Mouse (Mus musculus): ENCODE data around the gene Tbc1d14.

Tbc1d14 gene

GRCm38 (mm10) chr5:36593176-36593575 lies at the start of gene Tbc1d14:
Tbc1d14 (minus strand) TSS chr5:36593276.
- no peak for DNase-seq (ENCODE audit: low spot score in 2 of 2)

GRCm38 (mm10) chr5:36625612-36626011 lies 32.5 kb upstream of the Tbc1d14 start:
- DNase-seq (ENCODE audit: low spot score in 2 of 2) = no peak

GRCm38 (mm10) chr5:36623670-36624069 lies 30.6 kb upstream of the Tbc1d14 start:
- DNase-seq (ENCODE audit: low spot score in 2 of 2) = no peak

- DNase-seq (ENCODE audit: low spot score in 2 of 2) = no peak
These were observed 28.0 kb upstream of the Tbc1d14 start for GRCm38 (mm10) chr5:36621058-36621449.

DNA sequence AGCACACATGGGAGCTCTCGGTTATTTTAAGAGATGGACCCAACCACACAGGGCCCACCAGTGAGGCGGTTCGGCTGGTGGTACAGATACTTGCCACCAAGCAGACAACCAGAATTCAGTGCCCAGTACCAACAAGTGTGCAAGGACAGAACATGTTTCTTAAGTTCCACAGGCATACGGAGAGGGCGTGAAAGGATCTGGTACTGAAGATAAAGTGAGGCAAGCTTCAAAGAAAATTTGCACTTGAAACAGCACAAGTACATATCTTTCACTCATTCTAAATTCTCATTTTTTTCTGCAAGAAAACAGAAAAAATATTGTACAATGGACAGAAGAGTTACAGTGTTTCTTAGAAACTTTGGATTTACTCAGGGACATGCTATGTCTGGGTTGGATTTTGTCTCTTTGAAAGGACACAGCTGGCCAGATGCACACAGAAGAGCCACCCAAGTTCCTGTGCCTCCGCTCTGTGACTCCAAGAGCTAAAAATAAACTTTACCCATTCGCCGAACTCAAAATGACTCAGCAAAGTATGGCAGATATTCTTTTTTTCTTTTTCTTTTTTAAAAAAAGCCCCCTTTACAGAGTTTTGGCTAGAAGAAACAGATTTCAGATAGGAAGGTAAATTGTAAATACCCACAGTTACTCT lies 27.5 kb upstream of the Tbc1d14 start:
- no peak for DNase-seq (ENCODE audit: low spot score in 2 of 2)

DNA sequence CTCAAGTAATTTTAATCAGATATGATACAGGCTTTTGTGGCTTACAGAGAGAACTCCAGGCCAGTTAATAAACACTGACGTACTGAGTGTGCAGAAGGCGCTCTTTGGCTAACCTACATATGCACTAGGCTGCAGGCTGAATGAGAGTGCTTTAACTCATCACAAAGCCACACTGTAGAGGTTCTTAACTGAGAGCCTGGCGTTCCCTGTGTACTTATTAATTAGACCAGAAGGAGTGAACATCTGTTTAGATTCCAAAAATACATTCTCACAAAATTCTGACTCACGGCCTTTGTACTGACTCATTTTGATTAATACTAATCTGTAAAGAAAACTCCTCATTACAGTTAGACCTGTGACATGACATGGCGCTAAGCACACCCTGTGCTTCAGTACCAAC lies 25.8 kb upstream of the Tbc1d14 start:
- no peak for DNase-seq (ENCODE audit: low spot score in 2 of 2)

- DNase-seq (ENCODE audit: low spot score in 2 of 2) = no peak
These were observed 25.3 kb upstream of the Tbc1d14 start for GRCm38 (mm10) chr5:36618356-36618755.

- no peak for DNase-seq (ENCODE audit: low spot score in 2 of 2)
These were observed 21.0 kb upstream of the Tbc1d14 start for GRCm38 (mm10) chr5:36614124-36614523.

DNA sequence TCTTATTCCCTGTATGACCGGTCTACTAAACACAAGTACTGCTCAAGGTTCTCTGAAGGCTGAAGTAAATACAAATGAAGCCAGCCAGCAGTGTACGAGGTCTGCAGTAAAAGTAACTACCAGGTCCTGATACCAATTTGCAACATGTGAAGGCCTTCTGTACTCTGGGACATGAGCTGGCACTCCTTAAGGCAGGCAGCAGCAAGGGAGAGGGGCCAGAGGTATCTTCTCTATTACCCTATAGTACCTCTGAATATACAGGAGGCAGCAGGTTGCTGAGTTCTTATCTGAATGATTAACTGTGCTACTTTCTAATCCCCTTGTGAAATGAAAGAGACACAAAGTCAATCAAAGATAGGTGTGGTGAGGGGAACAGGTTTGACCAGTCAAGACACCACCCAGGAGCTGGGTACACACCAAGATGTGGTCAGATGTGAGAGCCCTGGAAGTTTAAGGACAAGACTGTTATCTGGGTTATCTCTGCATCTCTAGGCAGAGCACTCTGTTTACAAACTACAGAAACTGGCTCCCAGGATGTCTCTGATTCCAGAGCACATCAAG lies 15.9 kb upstream of the Tbc1d14 start:
- peak in 1 of 2 experiments; percentile 10 for DNase-seq (ENCODE audit: low spot score in 2 of 2)

DNA sequence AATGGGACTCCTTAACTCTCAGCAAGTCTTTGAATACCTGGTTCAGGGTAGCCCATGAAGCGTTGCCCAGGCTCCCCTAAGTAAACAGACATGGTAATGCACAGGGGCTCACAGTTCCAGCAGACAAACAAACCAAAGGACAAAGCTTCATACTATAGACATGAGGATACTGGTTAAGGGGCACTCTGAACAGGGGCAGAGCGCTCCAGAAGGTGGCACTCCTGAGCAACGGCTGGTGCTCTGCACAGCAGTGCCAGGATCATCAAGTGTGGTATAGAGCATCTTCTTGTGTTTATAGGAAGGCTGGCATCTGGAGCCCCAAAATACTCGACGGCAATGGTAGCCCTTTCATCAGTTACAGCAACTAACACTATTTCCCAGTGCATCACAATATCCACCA lies 10.0 kb upstream of the Tbc1d14 start:
- DNase-seq (ENCODE audit: low spot score in 2 of 2) = peak in 1 of 2 experiments; percentile 38

DNA sequence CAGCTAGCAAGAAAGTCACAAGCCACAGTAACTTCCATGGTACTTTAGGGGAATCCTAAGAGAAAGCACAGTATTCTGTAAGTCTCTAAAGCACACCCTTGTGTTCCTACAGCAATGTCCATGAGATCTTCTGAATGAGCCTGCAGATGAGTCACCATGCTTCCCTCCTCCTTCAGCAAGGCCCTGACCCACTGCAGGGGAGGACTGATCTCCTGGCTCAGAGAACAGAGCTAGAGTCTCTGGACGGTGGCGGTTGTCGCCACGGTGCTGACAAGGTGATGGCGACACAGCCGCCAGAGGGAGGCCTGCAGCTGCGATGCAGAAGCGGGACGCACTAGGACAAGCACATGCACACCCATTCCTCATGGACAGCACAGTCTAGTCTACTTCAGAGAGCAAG lies 9.0 kb upstream of the Tbc1d14 start:
- no peak for DNase-seq (ENCODE audit: low spot score in 2 of 2)

DNA sequence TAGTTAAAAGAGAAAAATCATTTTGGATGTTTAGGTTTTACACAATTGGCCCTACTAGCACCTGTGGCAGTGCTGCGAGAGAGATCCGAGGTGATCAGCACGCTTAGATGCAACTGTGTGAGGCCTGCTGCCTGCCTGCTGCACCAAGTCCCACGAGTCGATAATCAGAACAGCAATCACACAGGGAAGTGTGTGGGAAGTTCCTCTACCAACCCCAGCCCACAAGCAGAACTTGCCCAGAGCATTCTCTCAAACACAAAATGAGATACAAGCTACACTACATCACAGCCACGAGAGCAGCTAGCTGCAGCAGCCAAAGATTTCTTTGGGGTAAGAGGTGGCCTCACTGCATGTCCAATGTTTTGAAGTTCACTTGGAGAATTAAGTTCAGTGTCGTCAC lies 8.4 kb upstream of the Tbc1d14 start:
- no peak for DNase-seq (ENCODE audit: low spot score in 2 of 2)

- DNase-seq (ENCODE audit: low spot score in 2 of 2) = no peak
These were observed 5.8 kb upstream of the Tbc1d14 start for GRCm38 (mm10) chr5:36598883-36599282.

GRCm38 (mm10) chr5:36597653-36598052 lies 4.6 kb upstream of the Tbc1d14 start:
- DNase-seq (ENCODE audit: low spot score in 2 of 2) = no peak

DNA sequence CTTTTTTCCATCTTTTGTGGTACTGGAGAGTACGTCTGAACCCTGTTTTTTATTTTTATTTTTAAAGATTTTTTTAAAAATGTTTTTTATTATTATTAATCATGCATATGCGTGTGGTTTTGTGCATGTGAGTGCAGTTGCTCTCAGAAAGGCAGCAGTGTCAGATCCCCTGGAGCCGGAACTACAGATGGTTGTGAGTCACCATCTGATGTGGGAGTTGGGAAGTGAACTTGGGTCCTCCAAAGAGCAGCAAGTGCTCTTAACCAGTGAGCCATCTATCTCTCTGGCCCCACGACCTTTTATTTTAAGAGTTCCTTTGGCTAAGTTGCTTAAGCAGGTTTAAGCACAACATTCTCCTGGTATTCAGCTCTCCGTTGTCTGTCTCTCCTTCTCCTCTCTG lies 3.1 kb upstream of the Tbc1d14 start:
- DNase-seq (ENCODE audit: low spot score in 2 of 2) = no peak

DNA sequence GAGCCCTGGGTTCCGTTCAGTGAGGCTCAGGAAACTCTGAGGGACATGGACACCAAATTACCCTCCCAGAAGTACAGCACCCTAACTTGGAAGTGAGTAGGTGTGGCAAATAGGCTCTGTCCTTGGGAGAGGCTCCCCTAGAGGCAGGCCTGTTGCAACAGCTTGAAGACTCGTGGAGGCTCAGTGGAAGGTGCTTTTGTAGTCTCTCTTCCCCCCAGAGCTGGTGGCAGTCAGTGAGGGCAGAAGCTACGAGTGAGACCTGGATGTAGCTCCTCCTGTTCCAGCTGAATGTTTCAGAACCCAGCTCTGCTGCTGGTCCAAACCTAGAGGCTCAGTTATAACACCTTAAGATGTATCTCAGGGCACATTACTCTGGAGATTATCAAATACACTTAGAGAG lies 2.0 kb upstream of the Tbc1d14 start:
- DNase-seq (ENCODE audit: low spot score in 2 of 2) = no peak

DNA sequence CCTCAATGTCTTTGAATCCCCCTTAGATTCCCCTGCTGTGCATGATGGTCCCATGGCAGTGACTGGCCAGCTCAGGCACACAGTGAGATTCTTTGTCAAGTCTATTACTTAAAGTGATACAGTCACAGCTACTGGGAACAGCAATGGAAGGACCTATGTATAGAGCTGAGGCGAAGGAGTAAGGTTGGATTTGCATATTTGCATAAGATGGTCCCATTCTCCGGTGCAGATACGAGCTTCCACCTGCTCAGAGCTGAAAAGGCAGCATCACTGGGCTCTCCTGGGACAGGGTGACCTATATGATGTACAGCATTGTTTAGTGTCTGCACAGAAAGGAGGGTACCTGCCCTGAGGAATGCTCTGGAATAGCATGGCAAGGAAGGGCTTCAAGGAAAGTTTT lies 1.3 kb upstream of the Tbc1d14 start:
- DNase-seq (ENCODE audit: low spot score in 2 of 2) = no peak

DNA sequence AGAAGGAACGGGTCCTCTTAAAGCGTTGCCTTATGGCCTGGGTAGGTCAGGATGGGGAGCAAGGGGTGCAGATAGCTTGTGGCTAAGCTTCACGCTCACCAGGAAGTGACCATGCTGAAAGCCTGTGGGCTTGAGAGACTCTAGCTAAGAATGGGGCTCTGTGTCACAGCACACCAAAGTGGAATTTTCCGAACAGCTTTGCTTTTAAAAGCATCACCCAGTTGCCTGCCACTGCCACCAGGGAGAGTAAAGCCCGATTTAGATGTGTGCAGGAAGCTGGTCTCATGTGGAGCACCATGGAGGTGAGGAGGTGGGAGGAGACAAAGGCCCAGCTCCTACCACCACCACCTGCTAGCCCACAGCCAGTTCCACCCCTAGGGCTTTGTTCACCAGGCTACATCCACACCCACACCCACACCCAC lies 2.6 kb downstream of the Tbc1d14 start:
- DNase-seq (ENCODE audit: low spot score in 2 of 2) = no peak

GRCm38 (mm10) chr5:36584299-36584698 lies 8.8 kb downstream of the Tbc1d14 start:
- no peak for DNase-seq (ENCODE audit: low spot score in 2 of 2)

DNA sequence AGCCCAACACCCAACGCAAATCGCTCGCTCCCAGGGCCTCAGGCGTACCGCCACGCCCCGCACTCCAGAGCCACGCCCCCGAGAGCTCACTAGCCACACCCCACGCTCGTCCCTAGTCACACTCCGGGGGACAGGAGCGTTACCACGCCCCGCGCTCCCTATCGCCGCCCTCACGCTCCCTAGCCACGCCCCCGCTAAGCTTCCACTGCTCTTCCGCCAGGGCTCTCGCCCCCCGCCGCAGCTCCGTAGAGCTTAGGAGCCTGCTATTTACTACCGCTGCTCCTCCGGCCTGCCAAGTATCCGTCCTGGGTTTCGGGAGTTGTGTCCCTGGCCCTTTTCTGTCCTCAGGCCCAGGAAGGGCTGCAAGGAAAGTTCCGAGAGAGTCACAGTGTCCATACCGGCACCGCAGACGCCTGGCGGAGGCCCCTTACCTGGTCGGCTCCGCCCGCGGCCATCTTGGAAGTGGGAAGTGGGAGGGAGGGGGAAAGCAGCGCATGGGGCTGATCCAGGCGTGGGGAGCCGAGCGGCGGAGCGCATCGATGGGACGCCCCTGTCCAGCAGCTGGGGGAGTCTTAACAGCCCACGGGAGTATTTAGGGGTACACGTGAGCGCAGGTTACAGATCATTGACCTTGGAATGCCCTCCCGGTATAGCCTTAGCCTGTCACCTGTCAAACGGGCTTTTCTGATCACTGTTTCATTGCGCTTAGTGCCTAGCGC lies 11.0 kb downstream of the Tbc1d14 start:
- DNase-seq (ENCODE audit: low spot score in 2 of 2) = peak; percentile 98 to 100

DNA sequence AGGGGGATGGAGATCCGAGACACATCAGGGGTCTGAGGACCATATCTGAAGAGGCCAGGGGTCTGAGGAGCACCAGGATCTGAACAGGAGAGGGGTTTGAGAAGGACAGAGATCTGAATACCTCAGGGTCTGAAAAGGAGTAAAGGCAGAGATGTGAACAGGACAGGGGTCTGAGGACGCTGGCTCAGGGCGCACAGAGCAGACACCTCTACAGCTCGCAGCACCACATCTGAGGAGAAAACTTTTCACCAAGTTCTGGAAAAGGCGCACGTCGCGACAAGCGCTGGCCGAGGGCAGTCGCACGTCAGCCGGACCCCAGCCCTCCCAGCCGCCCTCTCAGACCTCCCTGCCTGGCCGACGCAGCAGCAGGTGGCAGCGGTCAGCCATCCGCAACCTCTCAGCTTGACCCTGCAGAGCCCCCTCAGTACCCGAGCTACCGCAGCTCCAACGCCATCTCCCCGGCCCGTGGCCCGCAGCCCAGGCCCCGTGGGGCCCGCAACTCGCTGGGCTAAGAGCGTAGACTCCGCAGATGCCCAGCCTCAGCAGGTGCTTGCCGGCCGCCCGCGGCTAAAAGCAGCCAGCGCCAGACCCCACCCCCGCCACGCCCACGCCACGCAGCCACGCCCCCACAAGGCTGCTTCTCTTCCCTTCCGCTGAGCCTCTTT lies 11.7 kb downstream of the Tbc1d14 start:
- no peak for DNase-seq (ENCODE audit: low spot score in 2 of 2)

GRCm38 (mm10) chr5:36579967-36580366 lies 13.1 kb downstream of the Tbc1d14 start:
- DNase-seq (ENCODE audit: low spot score in 2 of 2) = no peak

- DNase-seq (ENCODE audit: low spot score in 2 of 2) = no peak
These were observed 14.1 kb downstream of the Tbc1d14 start for GRCm38 (mm10) chr5:36578982-36579381.
